Mouse (Mus musculus) MEL (cell line): ENCODE measurements at regions not wholly inside any gene's neighbourhood (a gene's known extent, or its start where the extent isn't known, plus 50 kb on each side); places are given as distances from the start of the nearest gene placed in this dataset.

Experiments
- DNase-seq: peaks from one replicate; pipeline ENCODE4 v3.0.0; 2011; ENCODE audit warnings: low read depth, low spot score
- H3K27ac ChIP-seq: 2 replicates; pipeline ENCODE4 v1.5.1; 2012; ENCODE audit warnings: low read depth, mild to moderate bottlenecking, control low read depth, low read length, moderate library complexity; ENCODE audit not compliant: control insufficient read depth
- H3K27me3 ChIP-seq, 2 experiments: fragments of 150-350 bp in 1 of 2; sonication (generic) in 1 of 2; 2 replicates each; pipeline ENCODE4 v1.6.1; 2012; ENCODE audit warnings: low read length in 2 of 2, mild to moderate bottlenecking in 2 of 2, improper control_type of control experiment in 1 of 2, moderate library complexity in 1 of 2; ENCODE audit not compliant: insufficient read depth in 2 of 2, control insufficient read depth in 1 of 2
- H3K36me3 ChIP-seq, 2 experiments: 2 replicates each; pipeline ENCODE4 v1.6.1; 2012 to 2014; ENCODE audit warnings: low read length in 2 of 2, improper control_type of control experiment in 1 of 2, inconsistent platforms in 1 of 2, mild to moderate bottlenecking in 1 of 2; ENCODE audit not compliant: insufficient read depth in 2 of 2, control insufficient read depth in 1 of 2
- H3K4me1 ChIP-seq, 2 experiments: fragments of 150-350 bp in 1 of 2; sonication (generic) in 1 of 2; 2 replicates each; pipeline ENCODE4 v1.6.1; 2012; ENCODE audit warnings: low read length in 2 of 2, improper control_type of control experiment in 1 of 2, mild to moderate bottlenecking in 1 of 2; ENCODE audit not compliant: insufficient read depth in 2 of 2, control insufficient read depth in 1 of 2
- H3K4me3 ChIP-seq, 2 experiments: fragments of 150-350 bp in 1 of 2; sonication (generic) in 1 of 2; 2 replicates each; pipeline ENCODE4 v1.5.1; 2012; ENCODE audit warnings: low read depth in 2 of 2, low read length in 2 of 2, mild to moderate bottlenecking in 2 of 2, moderate library complexity in 2 of 2, control low read depth in 1 of 2, improper control_type of control experiment in 1 of 2; ENCODE audit not compliant: control insufficient read depth in 1 of 2, insufficient read depth in 1 of 2
- H3K79me2 ChIP-seq: 2 replicates; pipeline ENCODE4 v1.6.1; 2012; ENCODE audit warnings: mild to moderate bottlenecking, low read length, moderate library complexity; ENCODE audit not compliant: control insufficient read depth, poor library complexity, insufficient read depth
- H3K9ac ChIP-seq: 2 replicates; pipeline ENCODE4 v1.6.1; 2012; ENCODE audit warnings: low read depth, mild to moderate bottlenecking, control low read depth, low read length, moderate library complexity; ENCODE audit not compliant: control insufficient read depth, poor library complexity, severe bottlenecking
- H3K9me3 ChIP-seq: fragments of 150-350 bp; sonication (generic); replicated peaks from 2 replicates; pipeline ENCODE4 v1.6.1; 2012; ENCODE audit warnings: mild to moderate bottlenecking, low read length, improper control_type of control experiment, moderate library complexity; ENCODE audit not compliant: insufficient read depth
- BHLHE40 ChIP-seq: IDR thresholded peaks from 2 replicates; pipeline ENCODE4 v1.6.1; 2012; ENCODE audit warnings: low read depth, mild to moderate bottlenecking, inconsistent platforms, low read length, improper control_type of control experiment, borderline replicate concordance
- CHD2 ChIP-seq: IDR thresholded peaks from 2 replicates; pipeline ENCODE4 v1.6.1; 2011; ENCODE audit warnings: low read length, improper control_type of control experiment
- ELF1 ChIP-seq: IDR thresholded peaks from 2 replicates; pipeline ENCODE4 v1.6.1; 2014; ENCODE audit warnings: low read depth, mild to moderate bottlenecking, inconsistent platforms, low read length, improper control_type of control experiment, moderate library complexity
- EP300 ChIP-seq, 2 experiments: IDR thresholded peaks; 2 replicates each; pipeline ENCODE4 v1.6.1; 2011; ENCODE audit warnings: improper control_type of control experiment in 2 of 2, low read length in 2 of 2, low read depth in 1 of 2, mild to moderate bottlenecking in 1 of 2
- ETS1 ChIP-seq: IDR thresholded peaks from 2 replicates; pipeline ENCODE4 v1.6.1; 2012; ENCODE audit warnings: low read depth, mild to moderate bottlenecking, inconsistent platforms, low read length, improper control_type of control experiment, moderate library complexity
- GABPA ChIP-seq: IDR thresholded peaks from 2 replicates; pipeline ENCODE4 v1.6.1; 2012; ENCODE audit warnings: low read depth, mild to moderate bottlenecking, inconsistent platforms, low read length, improper control_type of control experiment, moderate library complexity
- HCFC1 ChIP-seq: IDR thresholded peaks from 2 replicates; pipeline ENCODE4 v1.6.1; 2012; ENCODE audit warnings: low read depth, mild to moderate bottlenecking, inconsistent platforms, low read length, improper control_type of control experiment, moderate library complexity
- JUND ChIP-seq: IDR thresholded peaks from 2 replicates; pipeline ENCODE4 v1.6.1; 2011; ENCODE audit warnings: low read depth, mild to moderate bottlenecking, improper control_type of control experiment, low read length
- MAX ChIP-seq: IDR thresholded peaks from 2 replicates; pipeline ENCODE4 v1.6.1; 2011; ENCODE audit warnings: low read length, improper control_type of control experiment
- MEF2A ChIP-seq: IDR thresholded peaks from 2 replicates; pipeline ENCODE4 v1.6.1; 2014; ENCODE audit warnings: low read depth, mild to moderate bottlenecking, inconsistent platforms, low read length, improper control_type of control experiment; ENCODE audit not compliant: poor library complexity, insufficient replicate concordance, severe bottlenecking; ENCODE audit errors: extremely low read depth
- NELFE ChIP-seq: IDR thresholded peaks from 2 replicates; pipeline ENCODE4 v1.6.1; 2011; ENCODE audit warnings: low read depth, low read length, improper control_type of control experiment
- NRF1 ChIP-seq: IDR thresholded peaks from 2 replicates; pipeline ENCODE4 v1.6.1; 2014; ENCODE audit warnings: low read depth, mild to moderate bottlenecking, inconsistent platforms, low read length, improper control_type of control experiment, moderate library complexity; ENCODE audit not compliant: poor library complexity, insufficient read depth, severe bottlenecking
- RCOR1 ChIP-seq: IDR thresholded peaks from 2 replicates; pipeline ENCODE4 v1.6.1; 2012; ENCODE audit warnings: low read depth, mild to moderate bottlenecking, inconsistent platforms, low read length, improper control_type of control experiment
- SIN3A ChIP-seq: IDR thresholded peaks from 2 replicates; pipeline ENCODE4 v1.6.1; 2012; ENCODE audit warnings: low read length, improper control_type of control experiment, inconsistent platforms
- TAL1 ChIP-seq: IDR thresholded peaks from 2 replicates; pipeline ENCODE4 v1.6.1; 2012; ENCODE audit warnings: mild to moderate bottlenecking, inconsistent platforms, low read length, moderate library complexity, mixed read lengths
- TBP ChIP-seq: IDR thresholded peaks from 2 replicates; pipeline ENCODE4 v1.8.0; 2011; ENCODE audit warnings: low read depth, low read length, improper control_type of control experiment
- USF1 ChIP-seq: IDR thresholded peaks from 2 replicates; pipeline ENCODE4 v1.6.1; 2014; ENCODE audit warnings: low read depth, mild to moderate bottlenecking, inconsistent platforms, low read length, improper control_type of control experiment, moderate library complexity
- ZC3H11A ChIP-seq: IDR thresholded peaks from 2 replicates; pipeline ENCODE4 v1.6.1; 2012; ENCODE audit warnings: low read depth, mild to moderate bottlenecking, inconsistent platforms, low read length, improper control_type of control experiment
- ZMIZ1 ChIP-seq: IDR thresholded peaks from 2 replicates; pipeline ENCODE4 v1.6.1; 2012; ENCODE audit warnings: low read depth, mild to moderate bottlenecking, inconsistent platforms, low read length, improper control_type of control experiment, moderate library complexity
- ZNF384 ChIP-seq: IDR thresholded peaks from 2 replicates; pipeline ENCODE4 v1.6.1; 2012; ENCODE audit warnings: low read depth, mild to moderate bottlenecking, inconsistent platforms, low read length, improper control_type of control experiment

GRCm38 (mm10) chr2:133385297-133385696 is 166.7 kb upstream of the Bmp2 start:
- no peak overlapping the region for H3K4me3 ChIP-seq
- H3K4me1 ChIP-seq: no peaks in the 10 kb centered on the region
- DNase-seq: no peak
- H3K9me3 ChIP-seq: no peaks in the 10 kb centered on the region
- no peaks in the 10 kb centered on the region for H3K79me2 ChIP-seq
- H3K27ac ChIP-seq: no peak overlapping the region
- H3K27me3 ChIP-seq: no peaks in the 10 kb centered on the region
- H3K9ac ChIP-seq: no peak overlapping the region
- H3K36me3 ChIP-seq: no peaks in the 10 kb centered on the region
- TF ChIP-seq ZC3H11A: no peak
- TF ChIP-seq MAX: no peak
- TF ChIP-seq USF1: no peak
- no peak for TF ChIP-seq MEF2A
- TF ChIP-seq ZNF384: no peak
- no peak for TF ChIP-seq RCOR1
- no peak for TF ChIP-seq HCFC1
- no peak for TF ChIP-seq ZMIZ1
- no peak for TF ChIP-seq GABPA
- no peak for TF ChIP-seq ETS1
- no peak for TF ChIP-seq JUND
- TF ChIP-seq, all 39 proteins: peak for 0

- Histone ChIP-seq H3K9me3 (no peaks in the 10 kb centered on the region), H3K4me1 (no peaks in the 10 kb centered on the region)
- DNase-seq: no peak
- no peak for TF ChIP-seq ZC3H11A
- peak; percentile 64 for TF ChIP-seq ZNF384
- TF ChIP-seq, all 39 proteins: peak for 1
- Histone ChIP-seq H3K27me3 (peaks cover 0 to 2% of the 10 kb centered on the region in 2 experiments; a peak in 2 of 4 replicates), H3K4me3 (no peak overlapping the region), H3K79me2 (no peaks in the 10 kb centered on the region), H3K9ac (no peak overlapping the region), H3K36me3 (no peaks in the 10 kb centered on the region), H3K27ac (no peak overlapping the region)
These were observed 164.6 kb upstream of the Bmp2 start for GRCm38 (mm10) chr2:133387349-133387748.

GRCm38 (mm10) chr2:133392298-133392697 is 159.7 kb upstream of the Bmp2 start:
- Histone ChIP-seq H3K36me3 (no peaks in the 10 kb centered on the region), H3K27me3 (peaks cover 0 to 3% of the 10 kb centered on the region in 2 experiments; a peak in 2 of 4 replicates), H3K79me2 (no peaks in the 10 kb centered on the region), H3K4me3 (no peak overlapping the region), H3K9ac (no peak overlapping the region), H3K9me3 (no peaks in the 10 kb centered on the region), H3K27ac (no peak overlapping the region), H3K4me1 (no peaks in the 10 kb centered on the region)
- TF ChIP-seq ELF1: no peak
- no peak for TF ChIP-seq SIN3A
- no peak for TF ChIP-seq NRF1
- TF ChIP-seq TAL1: no peak
- no peak for TF ChIP-seq ZMIZ1
- TF ChIP-seq NELFE: no peak
- TF ChIP-seq JUND: no peak
- no peak for TF ChIP-seq RCOR1
- no peak for TF ChIP-seq EP300 (IDR thresholded peaks at IDR 0.05; ENCODE audit: low read depth in 1 of 2, low read length in 2 of 2)
- no peak for TF ChIP-seq BHLHE40
- no peak for TF ChIP-seq CHD2
- no peak for TF ChIP-seq TBP
- no peak for DNase-seq
